Mouse (Mus musculus) telencephalon, adult 2 months (tissue): ENCODE data around the gene Olfr971.
"Not testable (repeated sequence)": the region's sequence is repeated elsewhere in the genome, so short reads cannot be mapped to it uniquely, and the experiment has no call there.

Source experiments
- DNase-seq: peaks from one replicate; pipeline ENCODE4 v3.0.0-alpha.2; 2011; ENCODE audit warnings: low read depth, low spot score

Olfr971 gene

DNA sequence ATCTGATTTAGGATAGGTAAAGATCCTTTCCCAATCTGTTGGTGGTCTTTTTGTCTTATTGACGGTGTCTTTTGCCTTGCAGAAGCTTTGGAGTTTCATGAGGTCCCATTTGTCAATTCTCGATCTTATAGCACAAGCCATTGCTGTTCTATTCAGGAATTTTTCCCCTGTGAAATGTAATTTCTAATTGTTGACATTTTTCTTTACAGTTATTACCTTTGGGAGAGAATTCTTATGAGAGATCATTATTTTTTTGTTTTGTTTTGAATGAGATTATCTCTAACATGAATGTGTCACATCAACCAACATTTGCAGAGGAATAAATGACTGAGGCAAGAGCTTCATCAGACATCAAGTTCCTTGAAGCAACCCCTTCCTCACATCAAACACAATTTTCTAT is at the start of gene Olfr971:
Gene Olfr971 (plus strand): TSS at position 301 of the 400 bp plus-strand sequence.
- DNase-seq: not testable (repeated sequence)

DNA sequence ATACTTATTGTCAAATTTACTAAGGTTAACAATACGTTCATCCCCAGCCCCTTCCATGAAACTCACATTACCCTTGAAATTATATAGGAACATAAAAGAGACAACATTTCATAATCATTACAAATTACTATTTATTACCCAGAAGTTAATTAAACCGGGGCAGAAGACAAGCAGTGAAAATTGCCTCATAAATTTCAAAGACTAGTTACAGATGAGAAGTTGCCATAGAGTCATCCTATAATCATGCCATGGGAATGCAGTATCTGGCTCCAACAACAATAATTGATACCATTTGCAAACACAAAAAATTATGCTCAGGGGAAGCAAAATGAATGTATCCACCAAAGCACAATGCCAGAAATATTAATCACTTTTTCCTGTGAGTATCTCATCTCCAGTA is 46.1 kb upstream of the Olfr971 start, which contains the start of gene Olfr969:
Gene Olfr969 (plus strand): TSS at position 388 of the 400 bp plus-strand sequence.
- DNase-seq: no peak

DNA sequence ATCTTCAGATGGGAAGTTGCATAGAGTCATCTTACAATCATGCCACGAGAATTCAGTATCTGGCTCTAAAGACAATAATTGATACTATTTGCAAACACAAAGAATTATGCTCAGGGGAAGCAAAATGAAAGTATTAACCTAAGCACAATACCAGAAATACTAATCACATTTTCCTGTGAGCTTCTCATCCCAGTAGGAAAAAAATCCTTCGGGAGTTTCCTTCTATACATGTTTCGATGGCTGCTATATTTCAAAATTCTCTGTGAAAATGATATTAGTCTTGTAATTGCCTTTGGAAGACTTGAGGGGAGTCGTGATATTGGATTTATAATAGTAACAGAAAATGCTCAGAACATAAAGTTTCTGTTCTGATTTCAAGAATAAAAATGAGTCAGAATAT is 28.1 kb upstream of the Olfr971 start, which contains the start of gene Olfr970:
Gene Olfr970 (plus strand): TSS at position 301 of the 400 bp plus-strand sequence.
- DNase-seq: no peak

DNA sequence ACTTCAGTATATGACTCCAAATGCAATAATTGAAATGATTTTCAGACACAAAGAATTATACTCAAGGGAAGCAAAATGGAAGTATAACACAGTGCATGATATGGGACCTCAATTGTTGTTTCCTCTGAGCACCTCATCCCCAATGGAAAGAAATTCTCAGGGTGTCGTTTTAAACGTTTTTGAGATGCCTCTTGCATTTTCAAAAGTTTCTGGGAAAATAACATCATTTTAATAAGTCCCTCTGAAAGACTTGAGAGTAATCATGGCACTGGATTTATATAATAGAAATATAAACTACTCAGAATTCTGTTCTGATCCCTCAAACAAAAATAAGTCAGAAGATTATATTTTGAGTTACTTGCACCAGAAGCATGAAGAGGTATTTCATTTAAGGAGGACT is 29.4 kb downstream of the Olfr971 start, which contains the start of gene Olfr972:
Gene Olfr972 (plus strand): TSS at position 301 of the 400 bp plus-strand sequence.
- DNase-seq: no peak

DNA sequence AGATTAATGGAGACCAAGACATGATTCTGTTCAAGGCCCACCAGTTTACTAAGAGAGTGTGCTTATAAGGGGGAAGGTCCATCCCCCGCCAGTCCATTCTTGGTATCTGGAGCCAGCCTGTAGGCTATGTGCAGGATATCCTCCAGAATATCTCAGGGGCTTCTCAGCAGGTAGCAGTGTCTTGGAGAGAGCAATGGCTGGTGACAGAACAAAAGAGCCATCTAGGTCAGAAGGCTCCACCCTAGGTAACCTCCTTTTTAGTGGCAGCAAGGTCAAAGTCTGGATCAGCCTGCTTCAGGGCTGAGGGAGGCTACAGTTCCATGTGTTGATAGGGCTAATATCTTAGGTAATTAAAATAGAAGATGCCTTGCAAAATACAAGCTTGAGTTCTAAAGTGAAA is 35.3 kb downstream of the Olfr971 start:
- not testable (repeated sequence) for DNase-seq

DNA sequence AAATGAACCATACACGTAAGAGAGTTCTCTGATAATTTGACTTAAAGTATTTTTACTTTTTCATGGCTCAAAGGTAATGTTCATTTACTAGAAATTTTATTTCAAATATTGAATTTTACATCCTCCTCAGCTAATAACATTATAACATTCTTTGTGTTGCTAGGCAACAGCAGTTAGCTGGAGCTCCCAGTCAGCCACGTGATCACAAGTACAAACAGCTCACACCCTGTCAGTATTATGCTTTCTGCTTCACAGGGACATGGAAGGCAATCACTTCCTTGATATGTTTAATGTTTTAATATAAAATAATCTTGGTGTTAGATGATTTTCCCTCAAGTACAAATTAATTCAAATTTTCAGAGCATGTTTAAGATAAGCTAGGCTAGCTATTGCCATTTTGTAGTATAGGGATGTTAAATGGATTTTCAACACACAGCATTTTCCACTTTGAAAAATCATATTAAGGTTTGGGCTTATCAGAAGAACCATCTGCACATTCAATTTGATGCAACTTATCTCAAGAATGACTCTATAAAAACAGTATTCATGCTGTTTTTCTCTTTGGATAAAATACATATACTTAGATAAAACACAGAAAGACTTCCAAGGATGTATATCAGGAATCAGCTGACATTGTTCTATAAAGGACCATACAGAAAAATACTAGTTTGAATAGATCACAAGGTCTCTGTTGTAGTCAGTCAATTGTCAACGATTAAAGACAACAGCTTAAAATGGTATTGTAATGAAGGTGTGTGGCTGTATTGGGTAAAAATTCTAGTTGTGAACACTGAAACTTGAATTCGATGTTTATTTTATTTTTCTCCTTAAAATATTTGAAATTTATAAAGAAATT is 41.1 kb downstream of the Olfr971 start:
- not testable (repeated sequence) for DNase-seq
